Mouse (Mus musculus): ENCODE data around the gene Svep1.

The Svep1 gene

GRCm38 (mm10) chr4:58170430-58170829 lies 36.2 kb downstream of the Svep1 start:
- DNase-seq (ENCODE audit: low read depth, low spot score), result peak; percentile 65

GRCm38 (mm10) chr4:58169918-58170317 lies 36.7 kb downstream of the Svep1 start:
- DNase-seq (ENCODE audit: low read depth, low spot score), result peak; percentile 61

GRCm38 (mm10) chr4:58168366-58168765 lies 38.3 kb downstream of the Svep1 start:
- no peak for DNase-seq (ENCODE audit: low read depth, low spot score)

GRCm38 (mm10) chr4:58165711-58166110 lies 40.9 kb downstream of the Svep1 start:
- DNase-seq (ENCODE audit: low read depth, low spot score), result no peak

GRCm38 (mm10) chr4:58161901-58162300 lies 44.8 kb downstream of the Svep1 start:
- no peak for DNase-seq (ENCODE audit: low read depth, low spot score)

GRCm38 (mm10) chr4:58159564-58159963 lies 47.1 kb downstream of the Svep1 start:
- no peak for DNase-seq (ENCODE audit: low read depth, low spot score)

GRCm38 (mm10) chr4:58150301-58150700 lies 56.4 kb downstream of the Svep1 start:
- no peak for DNase-seq (ENCODE audit: low read depth, low spot score)

- no peak for DNase-seq (ENCODE audit: low read depth, low spot score)
These were observed 57.5 kb downstream of the Svep1 start for GRCm38 (mm10) chr4:58149186-58149585.

GRCm38 (mm10) chr4:58148547-58148946 lies 58.1 kb downstream of the Svep1 start:
- no peak for DNase-seq (ENCODE audit: low read depth, low spot score)

- no peak for DNase-seq (ENCODE audit: low read depth, low spot score)
These were observed 60.0 kb downstream of the Svep1 start for GRCm38 (mm10) chr4:58146676-58147075.

- DNase-seq (ENCODE audit: low read depth, low spot score), result no peak
These were observed 66.7 kb downstream of the Svep1 start for GRCm38 (mm10) chr4:58139764-58140556.

GRCm38 (mm10) chr4:58139241-58139640 lies 67.4 kb downstream of the Svep1 start:
- DNase-seq (ENCODE audit: low read depth, low spot score), result no peak

GRCm38 (mm10) chr4:58133610-58134309 lies 72.9 kb downstream of the Svep1 start:
- no peak for DNase-seq (ENCODE audit: low read depth, low spot score)

GRCm38 (mm10) chr4:58129844-58130243 lies 76.8 kb downstream of the Svep1 start:
- no peak for DNase-seq (ENCODE audit: low read depth, low spot score)

GRCm38 (mm10) chr4:58127024-58127423 lies 79.6 kb downstream of the Svep1 start:
- DNase-seq (ENCODE audit: low read depth, low spot score), result no peak

- DNase-seq (ENCODE audit: low read depth, low spot score), result no peak
These were observed 91.2 kb downstream of the Svep1 start for GRCm38 (mm10) chr4:58115452-58115851.

- DNase-seq (ENCODE audit: low read depth, low spot score), result no peak
These were observed 95.7 kb downstream of the Svep1 start for GRCm38 (mm10) chr4:58111008-58111407.

- no peak for DNase-seq (ENCODE audit: low read depth, low spot score)
These were observed 96.9 kb downstream of the Svep1 start for GRCm38 (mm10) chr4:58109793-58110192.

GRCm38 (mm10) chr4:58108364-58108763 lies 98.3 kb downstream of the Svep1 start:
- no peak for DNase-seq (ENCODE audit: low read depth, low spot score)

GRCm38 (mm10) chr4:58097732-58098131 lies 108.9 kb downstream of the Svep1 start:
- DNase-seq (ENCODE audit: low read depth, low spot score), result no peak

GRCm38 (mm10) chr4:58086738-58087137 lies 119.9 kb downstream of the Svep1 start:
- no peak for DNase-seq (ENCODE audit: low read depth, low spot score)

GRCm38 (mm10) chr4:58086151-58086550 lies 120.5 kb downstream of the Svep1 start:
- DNase-seq (ENCODE audit: low read depth, low spot score), result no peak

- DNase-seq (ENCODE audit: low read depth, low spot score), result no peak
These were observed 121.3 kb downstream of the Svep1 start for GRCm38 (mm10) chr4:58085340-58085739.
